Mouse (Mus musculus) brain, adult 2 months (tissue): ENCODE measurements at regions not wholly inside any gene's neighbourhood (a gene's known extent, or its start where the extent isn't known, plus 50 kb on each side); places are given as distances from the start of the nearest gene placed in this dataset.

ENCODE experiments used
- DNase-seq: peaks from one replicate; pipeline ENCODE4 v3.0.0; 2011; ENCODE audit warnings: low read depth, low spot score

DNA sequence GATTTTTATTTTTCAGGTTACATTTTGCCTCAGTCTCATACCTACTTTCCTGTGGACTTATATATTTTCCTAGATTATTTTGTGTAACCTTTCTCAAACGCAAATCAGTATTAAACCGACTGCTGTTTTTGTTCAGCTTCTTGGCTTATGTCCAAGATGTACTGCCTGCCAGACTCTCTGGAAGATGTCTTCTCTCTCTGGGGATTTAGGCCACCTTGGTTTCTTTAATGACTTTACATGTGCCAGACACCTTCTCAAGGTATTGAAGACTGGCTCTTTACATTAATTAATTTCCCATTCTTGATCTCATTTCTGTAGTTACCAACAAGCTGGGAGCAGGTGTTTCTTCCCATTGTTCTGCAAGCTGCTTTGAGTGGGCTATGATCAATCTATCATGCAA lies 1605.0 kb upstream of the Aga start:
- DNase-seq = peak; percentile 4

DNA sequence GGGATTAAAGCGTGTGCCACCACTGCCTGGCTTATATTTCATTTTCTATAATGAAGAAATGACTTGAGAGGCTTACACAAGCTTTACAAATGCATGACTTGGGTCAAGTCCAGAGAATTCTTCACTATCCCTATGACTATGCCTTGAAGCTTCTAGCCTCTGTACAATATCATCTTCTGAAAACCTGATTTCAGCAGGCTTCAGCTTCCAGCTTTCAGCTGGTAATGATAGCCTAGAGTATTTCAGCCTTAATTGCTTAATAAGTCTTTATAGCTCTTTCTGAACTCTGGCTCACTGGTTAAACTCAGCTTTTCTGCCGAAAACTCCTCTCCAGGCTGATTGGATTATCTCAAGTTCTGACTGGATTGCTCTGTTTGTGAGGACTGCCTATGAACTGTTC lies 1601.2 kb upstream of the Aga start:
- DNase-seq = no peak

DNA sequence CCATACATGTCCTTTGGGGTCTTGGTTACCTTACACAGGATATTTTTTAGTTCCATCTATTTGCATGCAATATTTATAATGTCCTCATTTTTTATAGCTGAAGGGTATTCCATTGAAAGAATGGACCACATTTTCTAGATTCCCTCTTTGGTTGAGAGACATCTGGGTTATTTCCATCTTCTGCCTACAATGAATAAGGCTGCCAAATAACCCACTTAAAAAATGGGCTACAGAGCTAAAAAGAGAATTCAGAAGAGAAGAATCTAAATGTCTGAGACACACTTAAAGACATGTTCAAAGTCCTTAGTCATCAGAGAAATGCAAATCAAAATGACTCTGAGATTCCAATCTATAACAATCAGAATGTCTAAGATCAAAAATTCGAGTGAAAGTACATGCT lies 1566.7 kb upstream of the Aga start:
- peak; percentile 7 for DNase-seq

DNA sequence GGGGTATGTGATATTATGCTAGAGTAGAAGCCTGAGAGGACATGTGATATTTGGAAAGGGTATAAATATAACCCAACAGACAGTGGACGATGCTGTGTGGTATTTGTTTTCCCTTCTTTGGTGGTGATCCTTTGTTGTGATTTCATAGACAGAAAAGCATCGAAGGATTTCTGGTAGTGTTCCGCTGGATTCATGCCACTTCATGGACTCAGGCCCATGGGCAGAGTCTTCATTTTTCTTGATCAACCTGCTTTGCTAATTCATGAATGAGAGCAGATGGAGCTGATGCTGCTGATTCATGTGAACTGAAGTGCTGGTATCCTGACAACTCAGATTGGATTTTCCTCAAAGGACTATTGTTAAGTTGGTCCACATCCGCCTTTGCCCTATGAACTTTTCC lies 1549.0 kb upstream of the Aga start:
- DNase-seq = no peak

DNA sequence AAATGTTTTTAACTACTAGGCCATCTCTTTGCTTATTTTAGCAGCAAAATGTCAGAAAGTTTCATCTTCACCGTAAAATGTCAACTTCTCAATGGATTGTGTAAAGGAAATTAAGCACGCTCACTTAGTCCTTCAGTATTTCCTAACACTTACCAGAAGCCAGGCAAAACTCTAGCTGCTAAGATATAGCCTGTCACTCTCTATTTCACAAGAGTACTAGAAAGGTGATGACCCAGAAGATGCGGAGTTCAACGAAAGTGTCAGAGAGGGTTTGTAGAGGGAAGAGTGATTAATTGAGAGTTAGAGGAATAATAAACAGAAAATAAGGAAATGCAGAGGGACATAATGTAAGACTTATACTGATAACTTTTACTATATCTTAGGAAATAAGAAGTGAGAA lies 1509.8 kb upstream of the Aga start:
- no peak for DNase-seq
